Mouse (Mus musculus): Measurements from ENCODE around the gene Ppp2r1b. TPM values are rescaled to one million over a fixed set of nuclear protein-coding genes. Genes with fewer than 3 reads are reported as not detected.

Gene Ppp2r1b
- total and polyA plus RNA-seq, 3 experiments = 39.6 to 66.6 (median 42.1) TPM

- in situ Hi-C loops (cut with MboI; ENCODE audit: low pct_ligation_motif_present, low pct_unique_long_range_greater_than_20kb, low sequenced_read_pairs) (no loop called here), dilution Hi-C loops (cut with MboI; ENCODE audit: extremely low pct_ligation_motif_present, extremely low pct_unique_long_range_greater_than_20kb, low sequenced_read_pairs) (no loop called here)
- H3K4me2 ChIP-seq (ENCODE audit: insufficient read depth, low read depth, poor library complexity, severe bottlenecking) = no peak overlapping the region
- H3K79me2 ChIP-seq (replicated peaks; ENCODE audit: control insufficient read depth, extremely low read depth, insufficient read depth, poor library complexity, severe bottlenecking) = no peaks in the 10 kb centered on the region; the same call in 1 of the 2 replicates
- peaks cover 49 to 95% of the 10 kb centered on the region in 2 experiments for H3K36me3 ChIP-seq (replicated peaks in 1 of 2; ENCODE audit: control insufficient read depth in 1 of 2, insufficient read depth in 1 of 2, low read length in 1 of 2)
- H3K27me3 ChIP-seq (replicated peaks) = no peaks in the 10 kb centered on the region
- peaks cover 0 to 8% of the 10 kb centered on the region in 2 experiments; a peak in 2 of 4 replicates for H3K4me1 ChIP-seq (ENCODE audit: control insufficient read depth in 1 of 2, insufficient read depth in 2 of 2)
- H3K9ac ChIP-seq (ENCODE audit: insufficient read depth, low read depth) = no peak overlapping the region
- TF ChIP-seq CHD2 (IDR thresholded peaks at IDR 0.05; ENCODE audit: low read length) (no peak), GABPA (IDR thresholded peaks at IDR 0.05; ENCODE audit: insufficient replicate concordance, low read depth, low read length) (no peak), ELF1 (IDR thresholded peaks at IDR 0.05; ENCODE audit: low read depth, low read length) (no peak), RAD21 (IDR thresholded peaks at IDR 0.05; ENCODE audit: low read depth, low read length) (no peak), JUND (conservative IDR thresholded peaks at IDR 0.05; ENCODE audit: low read depth, low read length) (no peak), JUN (IDR thresholded peaks at IDR 0.05; ENCODE audit: insufficient read depth, low read depth, low read length) (no peak), MEF2A (IDR thresholded peaks at IDR 0.05; ENCODE audit: borderline replicate concordance, low read depth, low read length) (no peak), POLR2A (IDR thresholded peaks at IDR 0.05; ENCODE audit: low read depth, low read length) (no peak), ETS1 (conservative IDR thresholded peaks at IDR 0.05; ENCODE audit: low read depth, low read length) (no peak), EP300 (IDR thresholded peaks at IDR 0.05; ENCODE audit: low read length) (no peak), MAZ (IDR thresholded peaks at IDR 0.05; ENCODE audit: low read depth, low read length) (no peak), PAX5 (IDR thresholded peaks at IDR 0.05; ENCODE audit: low read length) (no peak), MAX (IDR thresholded peaks at IDR 0.05; ENCODE audit: low read length) (no peak), ZKSCAN1 (IDR thresholded peaks at IDR 0.05; ENCODE audit: borderline replicate concordance, low read depth, low read length) (no peak), MXI1 (IDR thresholded peaks at IDR 0.05; ENCODE audit: low read depth, low read length) (no peak), NRF1 (IDR thresholded peaks at IDR 0.05; ENCODE audit: low read depth, low read length) (no peak), USF1 (IDR thresholded peaks at IDR 0.05; ENCODE audit: low read depth, low read length) (no peak), MYC (IDR thresholded peaks at IDR 0.05; ENCODE audit: low read depth, low read length) (no peak), UBTF (IDR thresholded peaks at IDR 0.05; ENCODE audit: low read depth, low read length) (no peak)
- no peak overlapping the region for H3K27ac ChIP-seq (ENCODE audit: insufficient read depth, low read depth)
- H3K9me3 ChIP-seq (replicated peaks; ENCODE audit: low read length) = no peaks in the 10 kb centered on the region
- no peak for DNase-seq (ENCODE audit: extremely low read depth)
- no peak overlapping the region for H3K4me3 ChIP-seq (replicated peaks in 1 of 3; ENCODE audit: low read depth in 2 of 3, low read length in 2 of 3, poor library complexity in 1 of 3)
Measured at GRCm38 (mm10) chr9:50884741-50885599, 39.9 kb downstream of the Ppp2r1b start.

GRCm38 (mm10) chr9:50885600-50885987, 40.5 kb downstream of the Ppp2r1b start:
- no peak overlapping the region for H3K4me2 ChIP-seq (ENCODE audit: insufficient read depth, low read depth, poor library complexity, severe bottlenecking)
- no peak for TF ChIP-seq KAT2A (IDR thresholded peaks at IDR 0.05; ENCODE audit: insufficient replicate concordance, low read length)
- TF ChIP-seq CHD1 (IDR thresholded peaks at IDR 0.05; ENCODE audit: low read depth, low read length) = no peak
- TF ChIP-seq ELF1 (IDR thresholded peaks at IDR 0.05; ENCODE audit: low read depth, low read length) = no peak
- TF ChIP-seq ZKSCAN1 (IDR thresholded peaks at IDR 0.05; ENCODE audit: borderline replicate concordance, low read depth, low read length) = no peak
- TF ChIP-seq MAFK (IDR thresholded peaks at IDR 0.05; ENCODE audit: insufficient replicate concordance, low read length) = no peak
- dilution Hi-C loops (cut with MboI; ENCODE audit: extremely low pct_ligation_motif_present, extremely low pct_unique_long_range_greater_than_20kb, low sequenced_read_pairs) = no loop called here
- DNase-seq (ENCODE audit: extremely low read depth) = no peak
- no peaks in the 10 kb centered on the region; the same call in 1 of the 2 replicates for H3K79me2 ChIP-seq (replicated peaks; ENCODE audit: control insufficient read depth, extremely low read depth, insufficient read depth, poor library complexity, severe bottlenecking)
- no peak overlapping the region for H3K9ac ChIP-seq (ENCODE audit: insufficient read depth, low read depth)
- in situ Hi-C loops (cut with MboI; ENCODE audit: low pct_ligation_motif_present, low pct_unique_long_range_greater_than_20kb, low sequenced_read_pairs) = no loop called here
- H3K9me3 ChIP-seq (replicated peaks; ENCODE audit: low read length) = no peaks in the 10 kb centered on the region
- H3K36me3 ChIP-seq (replicated peaks in 1 of 2; ENCODE audit: control insufficient read depth in 1 of 2, insufficient read depth in 1 of 2, low read length in 1 of 2) = peaks cover 43 to 90% of the 10 kb centered on the region in 2 experiments
- no peak overlapping the region for H3K4me3 ChIP-seq (replicated peaks in 1 of 3; ENCODE audit: low read depth in 2 of 3, low read length in 2 of 3, poor library complexity in 1 of 3)
- H3K27ac ChIP-seq (ENCODE audit: insufficient read depth, low read depth) = no peak overlapping the region
- peaks cover 0 to 8% of the 10 kb centered on the region in 2 experiments; a peak in 2 of 4 replicates for H3K4me1 ChIP-seq (ENCODE audit: control insufficient read depth in 1 of 2, insufficient read depth in 2 of 2)
- no peaks in the 10 kb centered on the region for H3K27me3 ChIP-seq (replicated peaks)
